Mouse (Mus musculus) heart, embryonic 11.5 days (tissue): Measurements from ENCODE around the gene Ing1. TPM values are rescaled to one million over a fixed set of nuclear protein-coding genes. Genes with fewer than 3 reads are reported as not detected.
"Not testable (repeated sequence)": the region's sequence is repeated elsewhere in the genome, so short reads cannot be mapped to it uniquely, and the experiment has no call there.

ENCODE experiments used
- ATAC-seq: fragments of 200-750 bp; cut with Nextera tagmentation; replicated peaks from 2 replicates; pipeline ENCODE4 v1.8.0; 2017; ENCODE audit warnings: moderate library complexity; ENCODE audit not compliant: insufficient number of reproducible peaks, low FRiP score, low TSS enrichment
- H3K27ac ChIP-seq: fragments of 300-500 bp; sonication (generic); 2 replicates; pipeline ENCODE4 v1.5.1; 2014; ENCODE audit warnings: mild to moderate bottlenecking, low read depth, low read length
- H3K27me3 ChIP-seq: fragments of 300-500 bp; sonication (generic); 2 replicates; pipeline ENCODE4 v1.6.1; 2014; ENCODE audit warnings: mild to moderate bottlenecking, low read length, mixed read lengths; ENCODE audit not compliant: control insufficient read depth, insufficient read depth
- H3K36me3 ChIP-seq: fragments of 300-500 bp; sonication (generic); 2 replicates; pipeline ENCODE4 v1.6.1; 2014; ENCODE audit warnings: mild to moderate bottlenecking, low read length, moderate library complexity, mixed read lengths; ENCODE audit not compliant: control insufficient read depth, insufficient read depth
- H3K4me1 ChIP-seq: fragments of 300-500 bp; sonication (generic); 2 replicates; pipeline ENCODE4 v1.6.1; 2014; ENCODE audit warnings: low read length; ENCODE audit not compliant: control insufficient read depth, insufficient read depth
- H3K4me2 ChIP-seq: fragments of 300-500 bp; sonication (generic); 2 replicates; pipeline ENCODE4 v1.6.1; 2014; ENCODE audit warnings: mild to moderate bottlenecking, moderate library complexity
- H3K4me3 ChIP-seq: fragments of 300-500 bp; sonication (generic); 2 replicates; pipeline ENCODE4 v1.5.1; 2014; ENCODE audit warnings: low read depth, low read length
- H3K9ac ChIP-seq: fragments of 300-500 bp; sonication (generic); 2 replicates; pipeline ENCODE4 v1.6.1; 2014; ENCODE audit warnings: mild to moderate bottlenecking, low read depth, low read length, moderate library complexity
- H3K9me3 ChIP-seq: fragments of 300-500 bp; sonication (generic); replicated peaks from 2 replicates; pipeline ENCODE4 v1.6.1; 2016; ENCODE audit warnings: low read length; ENCODE audit not compliant: control insufficient read depth
- WGBS: fragments of 180-500 bp; shearing (Covaris S2); extraction: QIAGEN DNeasy Blood & Tissue Kit; methylation state at CpG from one replicate; pipeline ENCODE4 v1.1.7; 2014; ENCODE audit not compliant: insufficient replicate concordance; 5-methylcytosine and 5-hydroxymethylcytosine counted together
- polyA plus RNA-seq: library from polyadenylated mRNA; unstranded; fragments of >200 nt; fragmentation: Nextera tagmentation; extraction: Ambion mirVana; gene quantifications from 2 replicates; pipeline ENCODE4 v1.2.1, GENCODE M21; 2014

Gene Ing1
- polyA plus RNA-seq, 1 experiment from 2014 or later = 29.3 TPM

DNA sequence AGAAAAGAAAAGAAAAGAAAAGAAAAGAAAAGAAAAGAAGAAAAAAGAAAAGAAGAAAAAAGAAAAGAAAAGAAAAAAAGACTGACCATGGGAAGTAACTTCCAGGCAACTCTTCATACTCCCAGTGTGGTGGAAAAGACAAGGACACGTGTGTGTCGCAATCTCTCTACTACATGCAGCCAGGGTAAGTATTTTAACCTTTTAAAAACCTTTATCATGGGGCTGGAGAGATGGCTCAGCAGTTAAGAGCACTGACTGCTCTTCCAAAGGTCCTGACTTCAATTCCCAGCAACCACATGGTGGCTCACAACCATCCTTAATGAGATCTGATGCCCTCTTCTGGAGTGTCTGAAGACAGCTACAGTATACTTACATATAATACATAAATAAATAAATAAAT lies 12.8 kb downstream of the Ing1 start:
- not testable (repeated sequence) for H3K9ac ChIP-seq, H3K4me2 ChIP-seq, H3K4me3 ChIP-seq, H3K27ac ChIP-seq, ATAC-seq, H3K27me3 ChIP-seq, H3K4me1 ChIP-seq, H3K9me3 ChIP-seq
- peaks cover 18% of the 10 kb centered on the region for H3K36me3 ChIP-seq
- 89% methylated on average over 2 of the region's 2 CpGs for WGBS

DNA sequence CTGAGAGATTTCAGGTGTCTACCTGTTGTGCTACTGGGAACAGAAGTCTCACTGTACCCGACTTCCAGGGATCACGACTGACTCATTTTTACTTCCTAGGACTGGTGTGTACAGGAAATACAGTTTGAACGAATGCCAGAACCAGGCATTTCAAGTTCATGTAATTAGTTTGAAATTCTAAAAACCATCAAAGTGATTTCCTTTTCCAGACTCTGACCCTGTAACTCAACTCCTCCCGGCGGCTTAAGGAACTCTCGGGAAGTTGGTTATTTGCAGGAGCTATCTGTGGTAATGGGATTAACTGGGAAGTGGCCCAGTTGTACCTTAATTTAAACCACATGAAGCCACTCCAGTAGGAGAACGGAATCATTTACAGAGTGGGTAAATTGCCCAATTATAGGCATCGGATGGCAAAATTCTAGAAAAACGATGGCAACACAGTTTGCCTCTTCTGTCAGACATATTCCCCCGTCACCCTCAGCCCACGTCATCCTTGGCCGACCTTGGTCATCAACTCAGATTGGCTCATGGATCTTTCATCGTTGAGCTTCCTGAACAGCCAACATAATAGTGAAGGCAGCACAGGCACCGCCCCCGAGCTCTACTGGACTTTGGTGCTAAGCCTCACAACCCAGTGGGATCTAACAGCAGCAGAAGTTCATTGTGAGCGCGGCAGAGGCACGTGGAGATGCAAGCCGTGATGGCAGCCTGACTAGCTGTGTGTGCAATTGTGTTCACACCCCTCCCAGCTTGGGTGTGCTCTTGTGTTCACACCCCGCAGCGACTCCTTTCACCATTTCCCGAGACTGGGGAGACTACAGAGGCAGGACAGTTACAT lies 14.1 kb downstream of the Ing1 start:
- Histone ChIP-seq H3K4me1 (peaks cover 5% of the 10 kb centered on the region; the same call in 1 of the 2 replicates), H3K27me3 (no peaks in the 10 kb centered on the region), H3K4me2 (no peak overlapping the region), H3K36me3 (peaks cover 6% of the 10 kb centered on the region), H3K9ac (no peak overlapping the region), H3K4me3 (no peak overlapping the region), H3K9me3 (0 out of 2 replicates have a peak, but pooled peaks cover 1% of the 10 kb centered on the region), H3K27ac (no peak overlapping the region)
- 79% methylated on average over 22 of the region's 22 CpGs for WGBS
- ATAC-seq = no peak

DNA sequence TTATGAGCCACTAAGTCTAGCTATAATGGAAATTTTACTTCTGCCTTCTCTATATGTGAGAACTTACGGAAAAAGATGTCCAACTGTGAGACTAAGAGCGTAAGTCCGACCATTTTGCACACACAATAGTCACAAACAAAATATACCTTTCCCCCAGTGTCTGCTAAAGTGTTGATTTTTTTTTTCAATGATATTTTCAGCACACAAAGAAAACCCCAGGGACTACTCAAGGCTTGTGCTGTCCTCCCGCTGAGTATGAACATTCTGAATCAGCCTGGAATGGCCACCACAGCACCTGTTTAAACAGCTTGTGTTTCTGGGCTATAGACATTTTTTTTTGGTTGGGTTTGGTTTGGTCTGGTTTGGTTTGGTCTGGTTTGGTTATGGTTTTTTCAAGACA lies 15.4 kb downstream of the Ing1 start:
- Histone ChIP-seq H3K4me1 (peaks cover 7% of the 10 kb centered on the region), H3K27ac (no peak overlapping the region), H3K27me3 (no peaks in the 10 kb centered on the region), H3K4me2 (no peak overlapping the region), H3K9ac (no peak overlapping the region), H3K36me3 (peaks cover 4% of the 10 kb centered on the region; the same call in 1 of the 2 replicates), H3K4me3 (no peak overlapping the region), H3K9me3 (no peaks in the 10 kb centered on the region)
- 93% methylated on average over 4 of the region's 4 CpGs for WGBS
- ATAC-seq = no peak

DNA sequence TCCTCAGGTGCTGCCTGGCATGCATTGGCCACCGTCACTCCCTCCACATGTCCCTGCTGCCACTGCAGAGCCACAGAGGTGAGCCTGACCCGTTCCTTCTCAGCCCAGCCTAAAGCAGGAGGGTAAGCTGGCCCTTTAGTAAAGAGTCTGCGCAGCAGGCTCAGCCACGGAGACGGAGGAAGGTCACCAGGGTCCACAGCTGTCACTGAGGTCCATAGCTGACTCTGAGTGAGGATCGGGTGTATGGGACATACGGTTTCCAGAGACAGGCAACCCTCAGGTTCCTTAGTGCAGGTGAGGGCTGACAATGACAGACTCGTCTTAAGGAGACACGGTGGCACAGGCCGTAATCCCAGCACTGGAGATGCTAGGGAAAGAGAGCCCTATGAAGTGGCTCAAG lies 16.6 kb downstream of the Ing1 start:
- no peak for ATAC-seq
- WGBS = 88% methylated on average over 10 of the region's 10 CpGs
- H3K9me3 ChIP-seq = no peaks in the 10 kb centered on the region
- peaks cover 7% of the 10 kb centered on the region for H3K4me1 ChIP-seq
- H3K36me3 ChIP-seq = peaks cover 4% of the 10 kb centered on the region; the same call in 1 of the 2 replicates
- H3K27ac ChIP-seq = no peak overlapping the region
- no peak overlapping the region for H3K4me2 ChIP-seq
- no peak overlapping the region for H3K9ac ChIP-seq
- no peaks in the 10 kb centered on the region for H3K27me3 ChIP-seq
- no peak overlapping the region for H3K4me3 ChIP-seq

DNA sequence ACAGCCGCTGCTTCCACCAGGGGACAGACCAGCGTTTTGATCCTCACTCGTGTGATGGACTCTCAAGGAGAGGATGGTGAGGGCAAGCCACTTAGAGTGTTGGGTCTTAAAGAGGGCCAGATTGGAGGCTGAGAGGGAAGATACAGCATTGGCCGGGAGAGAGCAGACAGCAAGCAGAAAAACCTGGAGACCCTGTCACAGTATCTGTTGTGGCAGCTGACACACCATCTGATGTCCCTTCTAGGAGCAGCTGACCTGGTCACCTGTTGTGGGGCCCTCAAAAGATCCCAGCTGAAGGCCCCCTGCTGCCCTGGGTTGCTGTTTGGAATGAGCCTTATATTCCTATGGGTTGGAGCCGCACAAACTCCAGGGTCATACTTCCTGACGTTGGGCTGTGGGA lies 17.1 kb downstream of the Ing1 start:
- no peaks in the 10 kb centered on the region for H3K9me3 ChIP-seq
- no peak overlapping the region for H3K4me2 ChIP-seq
- H3K4me3 ChIP-seq = no peak overlapping the region
- H3K9ac ChIP-seq = no peak overlapping the region
- ATAC-seq = no peak
- no peaks in the 10 kb centered on the region for H3K27me3 ChIP-seq
- H3K4me1 ChIP-seq = peaks cover 7% of the 10 kb centered on the region
- H3K27ac ChIP-seq = no peak overlapping the region
- WGBS = 64% methylated on average over 6 of the region's 6 CpGs
- H3K36me3 ChIP-seq = peaks cover 4% of the 10 kb centered on the region; the same call in 1 of the 2 replicates

DNA sequence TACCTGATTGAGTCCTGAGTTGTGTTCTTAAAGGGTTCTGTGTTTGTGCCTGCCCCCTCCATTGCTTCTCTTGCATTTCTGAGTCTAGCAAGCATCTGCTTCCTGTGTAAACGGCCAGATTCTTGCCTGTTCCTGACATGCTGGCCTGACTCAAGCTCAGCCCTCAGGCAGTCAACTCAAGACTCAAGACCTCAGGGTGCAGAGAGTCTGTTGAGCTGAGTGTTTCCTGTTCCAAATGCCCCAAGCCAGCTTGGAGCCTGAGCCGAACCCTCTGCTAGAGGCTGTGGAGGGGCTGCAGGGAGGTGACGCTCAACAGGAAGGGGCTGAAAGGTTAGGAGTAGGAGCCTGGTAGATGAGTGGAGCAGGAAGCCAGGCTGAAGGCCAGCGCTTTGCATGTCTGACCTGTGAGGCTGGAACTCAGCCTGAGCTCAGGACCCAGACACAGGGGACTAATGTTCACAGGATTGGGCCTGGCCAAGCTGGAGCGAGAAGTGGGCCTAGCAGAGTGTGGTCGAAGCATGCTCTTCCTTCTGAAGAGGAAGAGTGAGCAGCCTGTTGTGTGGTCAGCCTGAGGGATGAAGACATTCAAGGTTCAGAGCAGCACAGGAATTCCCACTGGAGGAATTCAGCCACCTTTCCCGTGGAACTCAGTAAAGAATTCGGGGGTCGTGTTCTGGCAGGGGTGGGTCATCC lies 19.7 kb downstream of the Ing1 start:
- no peak for ATAC-seq
- no peaks in the 10 kb centered on the region for H3K27me3 ChIP-seq
- H3K4me1 ChIP-seq = peaks cover 7% of the 10 kb centered on the region
- no peaks in the 10 kb centered on the region for H3K36me3 ChIP-seq
- no peak overlapping the region for H3K4me3 ChIP-seq
- WGBS = 56% methylated on average over 9 of the region's 9 CpGs
- no peak overlapping the region for H3K27ac ChIP-seq
- H3K9me3 ChIP-seq = no peaks in the 10 kb centered on the region
- no peak overlapping the region for H3K9ac ChIP-seq
- no peak overlapping the region for H3K4me2 ChIP-seq

DNA sequence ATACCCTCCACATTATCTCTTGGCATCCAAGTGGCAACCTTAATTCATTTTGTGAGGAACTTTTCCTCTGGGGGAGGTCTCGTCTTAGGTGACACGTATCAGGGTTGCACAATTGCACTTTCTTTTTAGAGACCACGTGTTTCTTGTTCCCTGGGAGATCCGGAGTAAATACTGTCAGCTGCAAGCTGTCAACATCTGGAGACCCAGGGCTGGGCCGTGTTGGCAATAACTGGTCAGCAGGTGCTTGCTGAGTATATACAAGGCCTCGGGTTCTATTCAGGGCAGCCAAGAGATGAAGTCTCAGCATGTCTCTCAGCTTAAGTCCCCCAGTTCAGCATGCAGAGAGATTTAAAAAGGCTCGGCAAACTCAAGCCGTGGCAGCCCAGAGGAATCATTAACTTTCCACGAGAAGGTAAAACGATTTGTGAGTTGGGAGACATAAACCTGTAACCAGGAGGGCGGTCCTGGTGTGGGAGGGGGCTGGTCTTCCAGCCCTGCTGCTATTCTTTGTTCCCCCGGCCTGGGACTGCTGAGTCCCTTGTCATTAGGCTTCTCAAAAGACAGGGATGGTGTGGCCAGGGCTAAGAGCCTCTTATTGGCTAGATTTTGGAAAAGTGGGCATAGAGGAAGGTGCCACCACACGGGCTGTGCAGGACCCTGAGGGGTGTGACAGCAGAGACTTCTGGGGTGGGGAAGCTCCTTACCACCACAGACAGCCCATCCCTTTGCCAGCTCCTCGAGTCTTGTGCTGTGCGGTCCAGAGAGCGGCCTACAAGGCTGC lies 20.4 kb downstream of the Ing1 start:
- Histone ChIP-seq H3K27me3 (no peaks in the 10 kb centered on the region), H3K27ac (no peak overlapping the region), H3K36me3 (no peaks in the 10 kb centered on the region), H3K4me1 (peaks cover 7% of the 10 kb centered on the region), H3K9ac (no peak overlapping the region), H3K4me3 (no peak overlapping the region), H3K9me3 (no peaks in the 10 kb centered on the region), H3K4me2 (no peak overlapping the region)
- WGBS = 70% methylated on average over 16 of the region's 16 CpGs
- no peak for ATAC-seq
